Mouse (Mus musculus) right cerebral cortex, postnatal 14 days (tissue): Measurements from ENCODE around the gene Otub2.

ENCODE experiments used
- DNase-seq: peaks from one replicate; pipeline ENCODE4 v3.0.0; 2022

Gene Otub2

GRCm38 (mm10) chr12:103388505-103389347 lies at the start of gene Otub2:
Gene Otub2 (plus strand): TSS chr12:103388682.
- DNase-seq: peak; percentile 96

GRCm38 (mm10) chr12:103341212-103341611 lies 47.3 kb upstream of the Otub2 start:
- no peak for DNase-seq

GRCm38 (mm10) chr12:103343456-103343855 lies 45.0 kb upstream of the Otub2 start:
- no peak for DNase-seq

- DNase-seq: no peak
Measured at GRCm38 (mm10) chr12:103344934-103345333, 43.5 kb upstream of the Otub2 start.

- no peak for DNase-seq
Measured at GRCm38 (mm10) chr12:103346945-103347344, 41.5 kb upstream of the Otub2 start.

GRCm38 (mm10) chr12:103347406-103347805 lies 41.1 kb upstream of the Otub2 start:
- DNase-seq: no peak

- DNase-seq: peak; percentile 89
Measured at GRCm38 (mm10) chr12:103348506-103348905, 40.0 kb upstream of the Otub2 start.

GRCm38 (mm10) chr12:103352735-103353134 lies 35.7 kb upstream of the Otub2 start:
- no peak for DNase-seq

- peak; percentile 58 for DNase-seq
Measured at GRCm38 (mm10) chr12:103353538-103353937, 34.9 kb upstream of the Otub2 start.

- DNase-seq: no peak
Measured at GRCm38 (mm10) chr12:103355746-103356414, 32.6 kb upstream of the Otub2 start, which contains the start of gene Asb2. Gene Asb2 (minus strand): TSS chr12:103356001.

- no peak for DNase-seq
Measured at GRCm38 (mm10) chr12:103356415-103356748, 32.1 kb upstream of the Otub2 start.

GRCm38 (mm10) chr12:103358216-103358615 lies 30.3 kb upstream of the Otub2 start:
- DNase-seq: no peak

GRCm38 (mm10) chr12:103358951-103359801 lies 29.3 kb upstream of the Otub2 start:
- DNase-seq: no peak

- DNase-seq: no peak
Measured at GRCm38 (mm10) chr12:103360812-103361211, 27.7 kb upstream of the Otub2 start.

GRCm38 (mm10) chr12:103361539-103362307 lies 26.8 kb upstream of the Otub2 start:
- no peak for DNase-seq

- DNase-seq: no peak
Measured at GRCm38 (mm10) chr12:103362336-103362735, 26.1 kb upstream of the Otub2 start.

- DNase-seq: no peak
Measured at GRCm38 (mm10) chr12:103367171-103367570, 21.3 kb upstream of the Otub2 start.

- DNase-seq: peak; percentile 89
Measured at GRCm38 (mm10) chr12:103367620-103368325, 20.7 kb upstream of the Otub2 start.

GRCm38 (mm10) chr12:103368326-103368669 lies 20.2 kb upstream of the Otub2 start:
- DNase-seq: no peak

- DNase-seq: no peak
Measured at GRCm38 (mm10) chr12:103368777-103369176, 19.7 kb upstream of the Otub2 start.

GRCm38 (mm10) chr12:103370861-103371260 lies 17.6 kb upstream of the Otub2 start:
- no peak for DNase-seq

- DNase-seq: peak; percentile 45
Measured at GRCm38 (mm10) chr12:103371711-103372110, 16.8 kb upstream of the Otub2 start.
